Mouse (Mus musculus) E14TG2a.4 (cell line): ENCODE data around the gene Syne1.

Experiments
- CTCF ChIP-seq: conservative IDR thresholded peaks from 2 replicates; pipeline ENCODE4 v1.5.1; 2014; ENCODE audit warnings: low read length
- NANOG ChIP-seq: IDR thresholded peaks from 2 replicates; pipeline ENCODE4 v1.6.1; 2014; ENCODE audit warnings: borderline replicate concordance, low read length, mixed read lengths
- POU5F1 ChIP-seq: IDR thresholded peaks from 2 replicates; pipeline ENCODE4 v1.6.1; 2014; ENCODE audit warnings: low read length, borderline replicate concordance

DNA sequence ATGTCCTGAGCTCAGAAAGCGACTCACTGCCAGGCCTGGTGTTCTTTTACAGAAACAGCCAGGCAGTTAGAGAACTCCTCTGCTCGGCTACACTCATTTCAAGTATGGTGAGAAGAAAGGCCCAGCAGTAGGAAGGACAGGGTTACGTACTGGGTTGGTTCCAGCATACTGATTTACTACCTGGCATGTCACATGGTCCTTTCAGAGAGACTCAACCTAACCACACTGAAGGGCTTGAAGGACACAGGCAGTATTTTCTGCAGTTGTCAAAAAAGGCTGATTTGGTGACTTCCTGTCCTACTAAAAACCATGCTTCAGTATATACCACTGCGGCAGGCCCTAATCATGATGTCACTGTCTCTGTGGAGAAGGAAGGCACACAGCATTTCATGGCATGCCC, 238.8 kb downstream of the Syne1 start:
- TF ChIP-seq CTCF (no peak), NANOG (no peak), POU5F1 (no peak)
